Mouse (Mus musculus) gastrocnemius, postnatal 25 days (tissue): Measurements from ENCODE around the gene Rasgrp2. TPM values are rescaled to one million over a fixed set of nuclear protein-coding genes. Genes with fewer than 3 reads are reported as not detected.
A peak's percentile ranks its signal among the peaks of the same experiment; 100 is the strongest.

Source experiments
- DNase-seq: peaks from one replicate; pipeline ENCODE4 v3.0.0; 2022
- total RNA-seq, 2 experiments: library from RNA; stranded (reverse); gene quantifications; 1 replicate in 1 of 2; 2 replicates in 1 of 2; pipeline ENCODE4 v1.2.3; 2021

Rasgrp2 gene
- total RNA-seq, 2 experiments from 2014 or later, result 16.2 to 16.4 TPM

DNA sequence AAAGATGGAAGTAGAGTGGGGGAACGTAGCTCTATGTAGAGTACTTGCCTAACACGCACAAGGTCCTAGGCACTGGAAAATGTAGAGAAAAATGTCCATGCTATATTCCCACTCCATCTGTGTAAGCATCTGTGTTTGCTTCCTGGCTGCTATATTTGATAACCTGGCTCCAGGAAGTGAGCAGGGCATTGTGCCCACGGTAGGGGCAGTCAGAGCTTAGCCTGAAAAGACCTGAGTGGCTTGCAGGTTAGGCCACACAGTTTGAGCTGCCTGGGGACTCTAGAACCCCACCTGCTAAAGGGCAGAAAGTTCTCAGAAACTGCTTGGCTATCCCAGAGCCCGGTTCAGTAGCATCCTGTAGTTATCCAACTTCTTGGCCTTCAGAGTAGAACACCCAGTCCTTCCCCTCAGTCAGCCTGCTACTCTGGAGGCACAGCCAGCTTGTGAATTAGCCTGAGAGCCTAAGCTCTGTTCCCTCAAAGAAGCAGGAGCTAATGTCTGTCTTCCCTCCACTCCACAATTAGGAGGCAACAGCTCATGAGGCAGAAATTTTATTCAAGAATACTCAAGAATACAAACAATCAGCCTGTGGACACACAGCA lies 16.7 kb upstream of the Rasgrp2 start:
- peak; percentile 74 for DNase-seq

DNA sequence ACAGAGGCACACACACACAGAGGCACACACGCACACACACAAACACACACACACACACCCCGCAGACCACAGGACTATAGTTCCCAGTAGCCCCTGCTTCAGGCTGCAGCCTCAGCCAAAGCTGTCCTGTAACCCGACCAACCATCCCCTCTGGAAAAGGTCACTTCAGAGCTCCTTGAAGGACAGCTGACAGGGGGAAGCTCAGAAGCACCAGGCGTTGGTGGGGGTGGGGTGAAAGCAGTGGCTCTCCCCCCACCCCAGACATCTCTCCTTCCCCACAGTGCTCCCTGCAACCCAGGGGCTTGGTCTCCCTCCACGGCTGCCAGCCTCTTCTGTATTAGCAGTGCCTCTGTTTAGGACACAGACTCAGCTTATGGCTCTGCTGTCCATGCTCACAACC lies 15.7 kb upstream of the Rasgrp2 start:
- peak; percentile 82 for DNase-seq

DNA sequence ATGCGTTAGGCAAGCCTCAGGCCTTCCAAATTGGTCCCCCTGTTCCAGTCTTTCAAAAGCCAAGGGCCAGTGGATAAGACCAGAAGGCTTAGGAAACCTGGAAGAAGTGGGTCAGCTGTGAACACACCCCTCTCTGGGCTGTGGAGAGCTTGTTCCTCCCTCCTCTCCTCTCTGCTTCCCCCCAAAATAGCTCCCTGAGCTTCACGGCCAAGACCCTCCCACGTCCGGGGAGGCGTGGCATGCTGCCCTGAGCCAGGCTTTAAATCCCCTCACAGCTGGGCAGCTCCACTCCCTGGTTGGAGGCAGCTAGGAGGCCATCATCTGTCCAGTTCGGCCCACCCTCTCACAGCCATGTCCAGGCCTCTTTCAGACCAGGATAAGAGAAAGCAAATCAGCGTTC lies 15.0 kb upstream of the Rasgrp2 start, which contains the start of gene Pygm:
Gene Pygm (plus strand): TSS at position 272 of the 400 bp plus-strand sequence.
- DNase-seq, result peak; percentile 92

DNA sequence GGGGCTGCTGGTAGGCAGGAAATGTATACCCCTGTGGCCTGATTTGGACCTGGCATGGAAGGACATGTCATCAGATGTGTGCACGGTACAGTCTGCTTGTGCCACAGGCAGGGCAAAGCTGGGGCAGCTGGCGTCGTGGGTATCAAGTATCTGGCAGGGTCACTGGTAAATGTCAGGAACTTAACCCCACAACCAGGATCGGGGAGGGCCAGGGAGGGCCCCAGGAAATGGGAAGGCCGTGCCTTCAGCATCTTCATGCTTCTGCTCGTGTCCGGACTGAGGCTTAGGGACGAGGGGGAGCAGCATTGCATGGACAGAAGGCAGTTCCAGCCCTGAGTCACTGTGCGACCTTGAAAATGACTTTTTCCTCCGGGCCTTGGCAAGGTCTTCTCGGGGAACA lies 14.2 kb upstream of the Rasgrp2 start:
- peak; percentile 80 for DNase-seq

DNA sequence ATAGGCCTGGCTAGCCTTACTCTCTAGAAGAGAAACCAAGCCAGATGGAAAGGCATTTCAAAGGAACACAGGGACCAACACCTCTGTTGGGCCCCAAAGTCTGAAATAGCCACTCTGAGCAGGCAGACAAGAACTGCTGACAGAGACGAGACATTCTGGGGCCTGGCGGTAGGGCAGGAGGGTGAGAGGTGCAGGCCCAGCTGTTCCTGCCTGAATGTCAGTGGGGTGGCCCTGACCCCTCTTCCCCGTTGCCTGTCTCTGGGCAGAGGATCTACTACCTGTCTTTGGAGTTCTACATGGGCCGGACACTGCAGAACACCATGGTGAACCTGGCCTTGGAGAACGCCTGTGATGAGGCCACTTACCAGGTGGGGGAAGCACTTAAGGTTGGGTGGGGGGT lies 13.7 kb upstream of the Rasgrp2 start:
- DNase-seq, result no peak

DNA sequence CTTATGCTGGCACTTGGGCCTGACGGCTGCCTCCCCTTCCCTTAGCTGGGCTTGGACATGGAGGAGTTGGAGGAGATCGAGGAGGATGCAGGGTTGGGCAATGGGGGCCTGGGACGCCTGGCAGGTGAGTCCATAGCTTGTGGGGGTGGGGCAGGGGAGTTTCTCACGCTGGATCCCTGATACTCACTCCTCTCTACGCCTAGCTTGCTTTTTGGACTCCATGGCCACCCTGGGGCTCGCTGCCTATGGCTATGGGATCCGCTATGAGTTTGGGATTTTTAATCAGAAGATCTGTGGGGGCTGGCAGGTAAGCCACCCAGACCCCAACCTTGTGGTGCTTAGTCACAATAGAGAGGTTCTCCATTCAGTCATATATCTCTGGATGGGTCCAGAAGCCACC lies 13.3 kb upstream of the Rasgrp2 start:
- DNase-seq, result no peak

DNA sequence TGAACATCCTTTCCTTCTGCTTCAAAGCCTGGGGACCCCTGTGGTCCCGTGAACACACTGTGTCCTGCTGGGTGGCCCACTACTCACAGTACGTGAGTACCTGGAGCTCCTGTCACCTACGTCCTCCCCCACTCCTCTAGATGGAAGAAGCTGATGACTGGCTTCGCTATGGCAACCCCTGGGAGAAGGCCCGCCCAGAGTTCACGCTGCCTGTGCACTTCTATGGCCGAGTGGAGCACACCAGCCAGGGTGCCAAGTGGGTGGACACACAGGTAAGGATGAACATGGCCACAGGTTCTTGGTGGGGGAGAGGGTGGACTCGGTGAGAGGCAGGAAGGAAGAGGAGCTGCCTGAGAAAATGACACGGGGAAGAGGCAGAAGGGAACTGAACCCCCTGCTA lies 12.9 kb upstream of the Rasgrp2 start:
- no peak for DNase-seq

DNA sequence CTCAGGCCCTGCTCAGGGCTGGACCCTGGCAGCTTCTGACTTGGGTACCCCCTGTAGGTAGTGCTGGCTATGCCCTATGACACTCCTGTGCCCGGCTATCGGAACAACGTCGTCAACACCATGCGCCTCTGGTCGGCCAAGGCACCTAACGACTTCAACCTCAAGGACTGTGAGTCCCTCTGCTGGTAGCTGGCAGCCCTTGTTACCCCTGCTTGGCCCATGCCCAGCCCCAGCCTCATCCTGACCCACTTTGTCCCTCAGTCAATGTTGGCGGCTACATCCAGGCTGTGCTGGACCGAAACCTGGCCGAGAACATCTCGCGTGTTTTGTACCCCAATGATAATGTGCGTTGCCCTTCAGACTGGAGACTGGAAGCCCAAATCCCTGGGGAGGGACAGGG lies 11.1 kb upstream of the Rasgrp2 start:
- peak; percentile 68 for DNase-seq

DNA sequence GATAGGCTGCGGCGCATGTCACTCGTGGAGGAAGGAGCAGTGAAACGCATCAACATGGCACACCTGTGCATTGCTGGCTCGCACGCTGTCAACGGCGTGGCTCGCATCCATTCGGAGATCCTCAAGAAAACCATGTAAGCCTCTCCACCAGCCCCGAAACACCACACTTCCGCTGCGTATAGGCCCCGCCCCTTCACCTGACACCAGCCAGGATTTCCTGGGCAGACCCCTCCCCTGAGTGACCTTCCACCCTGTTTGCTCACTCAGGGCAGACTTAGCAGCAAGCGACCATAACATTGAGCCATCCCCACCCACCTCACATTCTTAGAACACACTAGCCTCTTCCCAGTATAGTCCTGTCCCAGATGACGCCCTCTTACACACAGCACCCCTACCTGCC lies 9.3 kb upstream of the Rasgrp2 start:
- DNase-seq, result no peak

DNA sequence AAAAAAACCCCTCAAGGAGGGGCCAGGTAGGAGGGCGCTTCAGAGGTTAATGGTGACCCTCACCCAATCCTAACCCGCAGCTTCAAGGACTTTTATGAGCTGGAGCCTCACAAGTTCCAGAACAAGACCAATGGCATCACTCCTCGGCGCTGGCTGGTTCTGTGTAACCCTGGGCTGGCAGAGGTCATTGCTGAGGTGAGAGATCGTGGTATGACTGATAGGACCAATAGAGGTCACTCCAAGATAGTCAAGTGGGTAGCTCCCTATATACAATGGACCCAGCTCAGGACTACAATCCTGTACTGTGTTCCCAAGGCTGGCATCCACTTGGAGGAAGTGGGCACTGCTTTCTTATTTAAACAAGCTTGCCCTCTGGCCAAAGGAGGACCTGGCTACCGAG lies 8.9 kb upstream of the Rasgrp2 start:
- no peak for DNase-seq

DNA sequence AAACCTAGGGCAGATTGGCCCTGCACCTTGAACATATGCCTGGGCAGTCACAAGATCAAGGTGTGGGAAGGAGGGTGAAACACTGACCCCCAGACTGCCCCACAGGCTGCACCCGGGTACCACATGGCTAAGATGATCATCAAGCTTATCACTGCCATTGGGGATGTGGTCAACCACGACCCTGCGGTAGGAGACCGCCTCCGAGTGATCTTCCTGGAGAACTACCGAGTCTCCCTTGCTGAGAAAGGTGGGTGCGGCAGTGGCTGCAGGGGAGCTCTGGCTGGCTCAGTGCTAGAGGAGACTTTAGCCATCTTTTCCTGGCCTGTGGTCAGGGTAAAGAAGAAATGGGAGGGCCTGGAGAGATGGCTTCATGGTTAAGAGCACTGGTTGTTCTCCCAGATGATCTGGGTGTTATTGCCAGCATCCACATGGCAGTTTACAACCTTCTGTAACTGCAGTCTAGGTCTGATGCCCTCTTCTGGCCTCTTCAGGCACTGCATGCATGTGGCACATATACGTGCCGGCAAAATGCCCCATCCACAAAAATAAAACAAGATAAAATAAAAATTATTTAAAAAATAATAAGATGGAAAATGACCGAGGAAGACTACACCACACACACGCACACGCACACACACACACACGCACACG lies 6.3 kb upstream of the Rasgrp2 start:
- no peak for DNase-seq

DNA sequence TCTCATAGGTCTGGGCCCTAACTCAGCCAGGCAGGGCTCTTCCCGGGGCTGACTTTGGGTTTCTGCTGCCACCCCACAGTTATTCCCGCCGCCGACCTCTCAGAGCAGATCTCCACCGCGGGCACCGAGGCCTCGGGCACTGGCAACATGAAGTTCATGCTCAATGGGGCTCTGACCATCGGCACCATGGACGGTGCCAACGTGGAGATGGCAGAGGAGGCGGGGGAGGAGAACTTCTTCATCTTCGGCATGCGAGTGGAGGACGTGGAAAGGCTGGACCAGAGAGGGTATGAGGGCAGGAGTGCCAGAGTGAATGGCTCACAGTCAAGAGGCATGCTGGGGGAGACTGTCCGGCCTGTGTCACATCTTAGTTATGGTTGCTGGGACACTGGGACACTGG lies 5.5 kb upstream of the Rasgrp2 start:
- no peak for DNase-seq

DNA sequence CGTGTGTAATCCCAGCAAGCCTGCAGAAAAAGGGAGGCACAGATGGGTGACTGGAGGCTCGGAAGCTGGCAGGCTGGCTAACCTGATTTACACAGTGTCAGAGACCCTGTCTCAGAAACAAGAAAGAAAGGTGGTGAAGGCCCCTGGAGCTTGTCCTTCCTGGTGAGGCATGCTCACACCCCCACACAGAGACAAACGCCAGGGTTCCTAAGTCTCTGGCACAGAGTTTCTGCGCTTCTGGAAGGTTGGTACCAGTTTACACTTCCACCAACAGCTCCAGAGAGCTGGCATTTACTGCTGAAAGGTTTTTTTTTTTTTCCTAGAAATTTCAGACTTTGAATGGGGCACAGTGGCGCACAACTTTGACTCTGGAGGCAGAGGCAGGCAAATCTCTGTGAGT lies 2.9 kb upstream of the Rasgrp2 start:
- DNase-seq, result no peak

DNA sequence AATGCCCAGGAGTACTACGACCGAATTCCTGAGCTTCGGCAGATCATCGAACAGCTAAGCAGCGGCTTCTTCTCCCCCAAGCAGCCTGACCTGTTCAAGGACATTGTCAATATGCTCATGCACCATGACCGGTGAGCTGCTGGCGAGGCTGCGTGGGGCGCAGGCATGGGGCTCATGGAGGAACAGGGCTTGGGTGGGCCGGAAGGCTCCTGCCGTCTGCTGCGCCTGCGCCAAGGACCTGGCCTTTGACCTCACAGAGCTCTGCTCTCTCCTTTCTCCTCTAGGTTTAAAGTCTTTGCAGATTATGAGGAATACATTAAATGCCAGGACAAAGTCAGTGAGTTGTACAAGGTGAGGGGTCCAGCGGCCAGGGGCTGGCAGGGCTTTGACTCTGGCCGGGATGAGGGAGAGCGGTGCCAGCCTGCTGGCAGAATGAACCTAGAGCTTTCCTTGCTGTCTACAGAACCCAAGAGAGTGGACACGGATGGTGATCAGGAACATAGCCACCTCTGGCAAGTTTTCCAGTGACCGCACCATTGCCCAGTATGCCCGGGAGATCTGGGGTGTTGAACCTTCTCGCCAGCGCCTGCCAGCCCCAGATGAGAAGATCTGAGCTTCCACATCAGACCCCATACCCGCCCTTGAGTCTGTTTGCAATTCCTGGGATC lies 1.4 kb upstream of the Rasgrp2 start:
- no peak for DNase-seq

DNA sequence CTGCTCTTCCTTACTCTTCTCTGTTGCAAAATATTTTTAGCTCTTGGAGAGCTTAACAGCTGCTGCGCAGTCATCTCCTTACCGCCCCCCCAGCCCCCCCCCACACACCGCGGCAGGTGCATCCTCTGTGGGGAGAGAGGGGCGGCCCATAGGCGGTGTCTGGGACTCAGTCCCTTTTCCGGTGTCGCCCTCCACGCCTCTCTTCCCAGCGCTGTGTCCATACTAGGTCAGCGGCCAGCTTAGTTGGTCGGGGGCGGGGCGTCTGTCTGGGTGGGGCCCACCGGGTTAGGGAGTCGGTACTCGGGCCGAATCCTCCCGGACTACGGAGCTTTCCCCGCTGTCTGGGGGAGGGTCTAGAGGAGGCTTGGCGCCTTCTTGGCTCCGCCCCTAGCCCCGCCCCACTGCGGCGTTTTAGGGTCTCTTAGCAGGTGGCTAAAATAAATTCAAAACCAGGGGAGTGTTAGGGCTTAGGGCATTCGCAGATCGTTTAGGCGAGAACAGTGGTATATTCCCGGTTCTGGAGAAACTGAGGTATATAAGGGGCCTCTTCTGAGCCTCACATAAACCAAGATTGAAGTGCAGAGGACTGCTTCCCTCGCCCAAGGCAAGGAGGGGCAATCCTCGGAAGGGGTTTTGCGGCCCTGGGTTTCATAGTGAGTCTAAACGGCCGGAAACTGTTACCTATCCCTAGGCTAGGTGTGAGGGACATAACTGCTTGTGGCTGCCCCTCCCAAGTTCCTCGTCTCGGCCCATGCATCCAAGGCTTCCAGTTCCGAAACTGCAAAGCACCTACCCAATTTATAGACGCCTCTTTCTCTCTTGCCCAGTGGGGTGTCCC lies 474 bp upstream of the Rasgrp2 start:
- DNase-seq, result peak; percentile 89

DNA sequence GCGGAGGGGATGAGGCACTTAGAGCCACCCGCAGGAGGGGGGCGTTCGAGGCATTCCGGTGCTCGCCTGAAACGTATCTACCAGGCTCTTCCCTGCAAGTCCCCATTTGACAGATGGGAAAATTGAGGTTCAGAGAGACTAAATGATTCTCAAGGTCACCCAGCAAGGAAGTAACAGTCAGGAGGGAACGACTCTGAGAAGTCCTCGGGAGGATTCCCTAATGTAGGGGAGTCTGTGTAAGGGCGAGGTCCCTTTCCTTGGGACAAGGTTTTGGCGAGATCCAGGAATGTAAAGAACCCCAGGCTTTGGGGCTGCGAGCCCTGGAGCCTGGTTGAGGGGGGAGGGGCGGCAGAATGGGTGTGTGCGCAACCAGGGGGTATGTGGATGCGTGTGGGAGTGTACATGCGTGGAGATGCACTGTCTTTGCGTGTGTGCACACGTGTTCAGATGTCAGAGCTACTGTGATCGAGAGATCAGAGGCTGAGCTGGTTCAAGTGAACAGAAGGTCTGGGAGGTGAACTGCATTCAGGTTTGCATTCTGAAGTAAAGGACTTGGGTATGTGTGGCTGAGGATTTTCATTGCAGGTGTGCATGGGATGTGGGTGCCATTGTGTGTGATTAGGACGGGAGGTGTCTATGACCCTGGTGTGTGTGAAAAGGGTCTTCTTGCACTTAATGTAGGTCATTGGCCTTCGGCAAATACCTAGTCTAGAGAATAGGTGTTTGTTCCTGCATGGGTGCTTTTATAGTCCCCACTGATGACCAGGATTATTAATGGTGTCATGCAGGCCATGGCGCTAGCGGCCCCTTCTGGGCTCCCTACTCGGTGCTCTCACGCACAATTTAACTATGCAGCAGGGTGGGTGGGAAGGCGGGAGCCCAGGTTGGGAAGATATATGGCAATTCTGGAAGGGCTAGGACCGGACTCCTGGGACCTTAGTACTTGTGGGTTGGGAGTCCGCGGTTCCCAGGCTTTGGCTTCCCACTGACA lies 1.3 kb downstream of the Rasgrp2 start:
- peak; percentile 64 for DNase-seq

DNA sequence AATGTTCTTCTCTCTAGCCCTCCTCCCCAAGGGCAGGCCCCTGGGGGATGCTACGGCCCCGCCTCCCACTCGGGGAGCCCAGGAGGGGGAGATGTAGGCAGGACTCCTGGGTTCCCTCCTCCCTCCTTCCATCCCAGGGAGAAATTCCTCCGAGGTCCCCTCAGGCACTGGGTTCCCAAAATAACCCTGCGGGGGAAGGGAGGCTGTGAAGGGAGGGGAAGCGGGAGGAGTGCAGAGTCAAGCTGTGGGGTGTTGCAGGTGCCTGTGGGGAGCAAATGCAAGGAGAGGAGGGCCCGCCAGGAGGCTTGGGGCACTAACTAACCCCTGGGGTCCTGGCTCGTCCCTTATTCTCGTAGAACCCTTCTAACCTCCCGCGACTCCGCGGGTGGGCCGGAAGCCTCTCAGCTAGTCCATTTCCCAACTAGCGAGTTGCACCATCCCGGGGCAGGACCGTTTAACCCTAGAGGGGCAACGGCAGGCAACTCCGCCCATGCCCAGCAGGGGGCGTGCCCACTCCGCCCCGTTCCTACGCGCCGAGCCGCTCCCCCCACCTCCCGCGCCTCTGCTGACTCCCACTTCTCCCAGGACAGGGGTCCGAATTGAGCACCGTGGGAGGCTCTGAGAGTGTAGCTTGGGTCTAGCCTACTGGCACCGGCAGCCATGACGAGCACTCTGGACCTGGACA lies 2.1 kb downstream of the Rasgrp2 start:
- DNase-seq, result peak; percentile 84

DNA sequence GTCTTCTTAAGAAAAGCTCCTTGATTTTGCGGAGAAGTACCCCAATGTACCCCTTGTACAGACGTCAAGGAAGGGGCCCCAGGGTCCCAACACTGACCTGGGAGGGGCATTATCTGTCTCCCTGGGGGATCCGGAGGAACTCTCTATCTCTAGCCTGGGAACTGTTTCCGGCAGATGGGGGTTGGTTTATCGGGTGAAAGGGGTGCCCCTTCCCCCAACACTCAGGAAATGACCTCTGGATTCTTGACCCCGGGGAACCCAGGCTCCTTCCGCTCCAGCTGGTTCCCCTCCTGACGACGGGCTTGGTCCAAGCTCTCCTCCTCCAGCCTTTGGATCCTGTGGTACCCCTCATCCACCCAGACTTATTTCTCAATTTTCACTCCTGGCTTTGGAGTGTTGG lies 2.8 kb downstream of the Rasgrp2 start:
- peak; percentile 56 for DNase-seq

DNA sequence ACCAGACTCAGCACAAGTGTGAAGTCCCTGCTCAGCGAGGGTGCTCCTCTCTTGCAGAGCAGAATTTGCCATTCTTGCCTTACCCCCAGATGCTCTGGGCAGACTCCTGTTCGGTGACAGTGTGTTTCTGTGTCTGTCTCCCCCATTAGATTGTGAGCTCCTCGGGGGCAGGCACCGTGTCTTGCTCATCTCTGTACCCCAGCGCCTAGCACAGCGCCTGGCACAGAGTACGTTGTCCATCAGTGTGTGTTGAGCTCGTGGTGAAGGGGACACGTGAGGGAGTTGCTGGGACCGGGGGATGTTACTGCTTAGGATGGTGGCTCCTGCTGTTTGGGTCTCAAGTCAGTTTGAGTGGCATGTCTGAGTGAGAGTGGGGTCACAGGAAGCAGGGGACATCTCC lies 4.7 kb downstream of the Rasgrp2 start:
- no peak for DNase-seq

DNA sequence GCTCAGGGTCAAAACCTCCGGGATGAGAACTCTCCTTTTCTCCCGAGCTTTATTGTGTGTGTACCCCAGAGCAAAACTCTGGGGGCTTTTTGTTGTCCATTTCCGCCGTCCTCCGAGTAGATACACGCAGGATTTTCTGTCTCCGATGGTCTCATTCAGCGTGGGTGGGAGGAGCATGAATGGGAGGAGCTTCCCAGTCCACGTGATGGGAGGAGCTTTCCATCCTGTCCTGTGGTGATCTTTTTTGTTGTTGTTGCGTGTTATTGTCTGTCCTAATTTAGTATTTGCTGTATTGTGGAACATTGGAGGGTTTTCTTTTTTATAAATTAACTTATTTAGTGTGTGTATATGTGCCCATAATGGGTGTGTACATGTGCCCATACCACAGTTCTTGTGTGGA lies 6.3 kb downstream of the Rasgrp2 start:
- no peak for DNase-seq

DNA sequence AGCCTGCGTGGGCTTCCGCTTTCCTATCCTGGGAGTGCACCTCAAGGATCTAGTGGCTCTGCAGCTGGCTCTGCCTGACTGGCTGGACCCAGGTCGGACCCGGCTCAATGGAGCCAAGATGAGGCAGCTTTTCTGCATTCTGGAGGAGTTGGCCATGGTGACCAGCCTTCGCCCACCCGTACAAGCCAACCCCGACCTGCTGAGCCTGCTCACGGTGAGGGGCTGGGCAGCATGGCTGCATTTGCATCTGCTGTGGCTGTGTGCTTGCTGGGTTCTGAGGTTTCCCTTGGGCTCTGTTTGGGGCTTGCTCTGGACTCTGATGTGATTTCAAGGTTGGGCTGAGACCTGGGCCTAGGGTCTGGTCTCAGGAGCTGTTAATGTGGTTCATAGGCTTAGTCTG lies 8.0 kb downstream of the Rasgrp2 start:
- DNase-seq, result no peak
